Mouse (Mus musculus) neural tube, embryonic 11.5 days (tissue): ENCODE measurements around the gene Sult2b1. TPM values are rescaled to one million over a fixed set of nuclear protein-coding genes. Genes with fewer than 3 reads are reported as not detected.

ENCODE experiments used
- ATAC-seq: fragments of 200-750 bp; cut with Nextera tagmentation; 2 replicates; pipeline ENCODE4 v1.8.0; 2017; ENCODE audit warnings: moderate number of reproducible peaks, mild to moderate bottlenecking, moderate TSS enrichment, moderate library complexity; ENCODE audit not compliant: insufficient read depth, low FRiP score, low TSS enrichment
- DNase-seq: peaks from one replicate; pipeline ENCODE4 v3.0.0-alpha.2; 2015; ENCODE audit warnings: low spot score
- H3K27ac ChIP-seq: fragments of 300-500 bp; sonication (generic); 2 replicates; pipeline ENCODE4 v1.5.1; 2014; ENCODE audit warnings: low read depth, mild to moderate bottlenecking, low read length
- H3K27me3 ChIP-seq: fragments of 300-500 bp; sonication (generic); 2 replicates; pipeline ENCODE4 v1.6.1; 2014; ENCODE audit warnings: mild to moderate bottlenecking, low read length, mixed read lengths; ENCODE audit not compliant: control insufficient read depth, insufficient read depth
- H3K36me3 ChIP-seq: fragments of 300-500 bp; sonication (generic); 2 replicates; pipeline ENCODE4 v1.6.1; 2014; ENCODE audit warnings: mild to moderate bottlenecking, low read length, moderate library complexity, mixed read lengths; ENCODE audit not compliant: control insufficient read depth, insufficient read depth
- H3K4me1 ChIP-seq: fragments of 300-500 bp; sonication (generic); 2 replicates; pipeline ENCODE4 v1.6.1; 2014; ENCODE audit warnings: low read length, mixed read lengths; ENCODE audit not compliant: control insufficient read depth, insufficient read depth
- H3K4me2 ChIP-seq: fragments of 300-500 bp; sonication (generic); 2 replicates; pipeline ENCODE4 v1.6.1; 2014; ENCODE audit warnings: low read depth, mild to moderate bottlenecking, moderate library complexity
- H3K4me3 ChIP-seq: fragments of 300-500 bp; sonication (generic); 2 replicates; pipeline ENCODE4 v1.5.1; 2014; ENCODE audit warnings: low read depth, low read length
- H3K9ac ChIP-seq: fragments of 300-500 bp; sonication (generic); 2 replicates; pipeline ENCODE4 v1.6.1; 2014; ENCODE audit warnings: mild to moderate bottlenecking, low read length
- H3K9me3 ChIP-seq: fragments of 300-500 bp; sonication (generic); 2 replicates; pipeline ENCODE4 v1.6.1; 2016; ENCODE audit warnings: low read length; ENCODE audit not compliant: control insufficient read depth
- WGBS: fragments of 180-500 bp; shearing (Covaris S2); extraction: QIAGEN DNeasy Blood & Tissue Kit; methylation state at CpG from one replicate; pipeline ENCODE4 v1.1.7; 2014; 5-methylcytosine and 5-hydroxymethylcytosine counted together
- polyA plus RNA-seq: library from polyadenylated mRNA; unstranded; fragments of >200 nt; fragmentation: Nextera tagmentation; extraction: Ambion mirVana; gene quantifications from 2 replicates; pipeline ENCODE4 v1.2.1, GENCODE M21; 2014

Gene Sult2b1
- polyA plus RNA-seq, 1 experiment from 2014 or later: 1.1 TPM

DNA sequence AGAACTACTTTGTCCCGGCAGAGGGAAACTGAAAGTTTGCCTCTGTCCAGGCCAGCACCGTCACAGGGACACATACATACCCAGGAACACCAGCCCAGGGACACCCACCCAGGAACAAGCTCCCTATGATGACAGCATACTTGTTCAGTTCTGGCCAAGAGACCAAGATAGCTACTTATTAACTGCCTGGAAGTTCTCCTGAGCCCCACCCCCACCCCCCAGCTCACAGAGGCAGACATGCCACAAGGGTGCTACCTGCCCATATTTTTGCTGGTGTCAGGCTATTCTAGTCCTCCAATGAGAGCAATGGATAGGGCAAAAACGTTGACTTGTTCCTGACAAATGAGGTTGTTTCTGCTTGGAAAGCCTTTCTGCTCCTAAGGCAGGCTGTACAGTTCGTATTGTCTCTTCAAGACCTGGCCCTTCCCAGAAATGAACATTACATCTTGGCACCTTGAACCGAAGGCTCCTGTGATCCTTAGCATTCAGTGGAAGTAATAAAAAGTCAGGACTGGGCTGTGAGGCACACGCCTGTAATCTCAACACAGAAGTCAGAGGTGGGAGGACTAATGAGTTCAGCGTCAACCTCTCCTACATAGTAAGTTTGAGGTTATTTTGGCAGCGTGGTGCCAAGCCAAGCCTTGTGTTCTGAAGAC lies 13.9 kb downstream of the Sult2b1 start:
- no peak for ATAC-seq
- no peak overlapping the region for H3K9ac ChIP-seq
- no peak for DNase-seq
- no peaks in the 10 kb centered on the region for H3K36me3 ChIP-seq
- H3K4me3 ChIP-seq: no peak overlapping the region
- H3K4me2 ChIP-seq: no peak overlapping the region
- H3K9me3 ChIP-seq: no peaks in the 10 kb centered on the region
- 73% methylated on average over 8 of the region's 8 CpGs for WGBS
- H3K4me1 ChIP-seq: no peaks in the 10 kb centered on the region
- no peak overlapping the region for H3K27ac ChIP-seq
- no peaks in the 10 kb centered on the region for H3K27me3 ChIP-seq

DNA sequence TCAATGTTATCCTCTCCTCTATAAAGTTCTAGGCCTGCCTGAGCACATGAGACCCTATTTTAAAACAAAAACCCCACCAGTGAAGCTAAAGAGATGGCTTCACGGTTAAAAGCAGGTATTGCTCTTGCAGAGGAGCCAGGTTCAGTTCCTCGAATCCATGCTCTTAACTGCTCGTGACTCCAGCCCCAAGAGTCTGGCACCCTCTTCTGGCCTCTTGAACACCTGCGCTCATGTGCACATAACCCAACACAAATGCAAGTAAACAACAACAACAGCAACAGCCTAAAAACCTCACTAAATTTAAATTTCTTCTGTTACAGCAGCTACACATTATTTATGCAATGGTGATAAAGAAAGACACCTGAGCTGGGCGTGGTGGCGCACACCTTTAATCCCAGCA lies 17.0 kb downstream of the Sult2b1 start:
- no peak overlapping the region for H3K27ac ChIP-seq
- no peaks in the 10 kb centered on the region for H3K27me3 ChIP-seq
- H3K36me3 ChIP-seq: no peaks in the 10 kb centered on the region
- no peak for DNase-seq
- WGBS: 89% methylated on average over 6 of the region's 6 CpGs
- no peak overlapping the region for H3K4me3 ChIP-seq
- no peak overlapping the region for H3K4me2 ChIP-seq
- H3K9me3 ChIP-seq: no peaks in the 10 kb centered on the region
- no peak for ATAC-seq
- H3K4me1 ChIP-seq: no peaks in the 10 kb centered on the region
- no peak overlapping the region for H3K9ac ChIP-seq

DNA sequence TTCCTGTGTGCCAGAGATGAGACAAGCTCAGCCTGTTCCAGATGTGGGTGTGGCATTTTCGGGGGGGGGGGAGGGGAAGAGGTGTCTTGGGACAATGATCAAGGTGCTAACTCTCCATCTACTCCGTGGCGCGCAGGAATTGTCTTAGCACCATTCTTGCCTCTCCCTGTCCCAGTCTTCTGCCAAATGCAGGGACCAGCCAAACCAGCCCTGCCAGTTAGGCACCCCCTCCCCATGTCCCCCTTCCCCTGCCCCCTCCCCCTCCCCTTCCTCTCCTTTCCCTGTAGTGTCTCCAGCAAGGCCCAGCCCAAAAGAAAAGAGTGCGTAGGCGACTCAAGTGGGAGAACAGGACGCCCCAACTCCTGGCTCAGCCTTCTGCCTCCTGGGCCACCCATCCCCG lies 17.7 kb downstream of the Sult2b1 start:
- H3K9ac ChIP-seq: no peak overlapping the region
- no peaks in the 10 kb centered on the region for H3K36me3 ChIP-seq
- H3K4me1 ChIP-seq: no peaks in the 10 kb centered on the region
- H3K27me3 ChIP-seq: no peaks in the 10 kb centered on the region
- H3K9me3 ChIP-seq: no peaks in the 10 kb centered on the region
- no peak overlapping the region for H3K27ac ChIP-seq
- ATAC-seq (no peak), DNase-seq (no peak)
- 60% methylated on average over 7 of the region's 8 CpGs for WGBS
- H3K4me3 ChIP-seq: no peak overlapping the region
- H3K4me2 ChIP-seq: no peak overlapping the region

DNA sequence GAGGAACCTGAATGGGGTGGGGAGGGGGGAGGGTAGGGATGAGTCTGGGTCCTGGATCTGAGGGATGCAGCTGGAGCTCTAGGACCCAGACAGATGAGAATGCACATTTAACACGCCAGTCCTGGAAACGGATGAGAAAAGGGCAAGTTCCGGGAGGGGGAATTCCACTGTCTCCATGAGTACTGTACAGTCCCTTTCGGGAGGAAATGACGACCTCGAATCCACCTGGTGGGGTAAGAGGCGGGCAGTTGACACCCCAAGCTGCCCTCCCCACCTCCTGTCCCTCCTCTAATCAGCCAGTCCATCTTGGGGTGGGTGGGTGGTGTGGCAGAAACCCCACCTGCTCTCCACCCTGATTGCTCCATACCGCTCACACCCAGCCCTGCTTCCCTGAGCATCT lies 18.5 kb downstream of the Sult2b1 start:
- no peak overlapping the region for H3K4me3 ChIP-seq
- no peaks in the 10 kb centered on the region for H3K27me3 ChIP-seq
- no peaks in the 10 kb centered on the region for H3K9me3 ChIP-seq
- no peak overlapping the region for H3K27ac ChIP-seq
- DNase-seq: no peak
- 61% methylated on average over 8 of the region's 8 CpGs for WGBS
- no peaks in the 10 kb centered on the region for H3K4me1 ChIP-seq
- no peak overlapping the region for H3K4me2 ChIP-seq
- no peak for ATAC-seq
- H3K9ac ChIP-seq: no peak overlapping the region
- H3K36me3 ChIP-seq: no peaks in the 10 kb centered on the region

DNA sequence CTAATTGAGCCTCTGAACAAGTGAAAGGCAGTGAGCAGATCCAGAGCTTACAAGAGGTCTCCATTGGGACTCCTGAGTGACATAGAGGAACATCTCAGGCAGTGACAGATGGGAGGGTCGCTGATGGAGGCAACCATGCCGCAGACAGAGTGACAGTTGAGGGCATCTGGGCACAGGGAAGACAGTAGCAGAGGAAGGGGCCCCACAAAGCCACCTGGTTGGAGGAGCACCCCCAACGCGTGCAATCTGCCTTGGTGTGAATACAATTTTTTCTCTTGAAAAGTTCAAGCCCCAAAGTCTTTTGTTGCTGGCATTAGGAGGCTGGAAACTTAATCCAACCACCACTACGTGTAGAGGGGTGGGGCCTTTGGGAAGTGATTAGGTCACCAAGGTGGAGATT lies 24.3 kb downstream of the Sult2b1 start:
- H3K9ac ChIP-seq: no peak overlapping the region
- no peak for DNase-seq
- H3K9me3 ChIP-seq: no peaks in the 10 kb centered on the region
- H3K27me3 ChIP-seq: peaks cover 26% of the 10 kb centered on the region
- 66% methylated on average over 5 of the region's 5 CpGs for WGBS
- H3K4me3 ChIP-seq: no peak overlapping the region
- no peaks in the 10 kb centered on the region for H3K36me3 ChIP-seq
- H3K4me2 ChIP-seq: no peak overlapping the region
- no peak overlapping the region for H3K27ac ChIP-seq
- no peak for ATAC-seq
- peaks cover 3% of the 10 kb centered on the region for H3K4me1 ChIP-seq

DNA sequence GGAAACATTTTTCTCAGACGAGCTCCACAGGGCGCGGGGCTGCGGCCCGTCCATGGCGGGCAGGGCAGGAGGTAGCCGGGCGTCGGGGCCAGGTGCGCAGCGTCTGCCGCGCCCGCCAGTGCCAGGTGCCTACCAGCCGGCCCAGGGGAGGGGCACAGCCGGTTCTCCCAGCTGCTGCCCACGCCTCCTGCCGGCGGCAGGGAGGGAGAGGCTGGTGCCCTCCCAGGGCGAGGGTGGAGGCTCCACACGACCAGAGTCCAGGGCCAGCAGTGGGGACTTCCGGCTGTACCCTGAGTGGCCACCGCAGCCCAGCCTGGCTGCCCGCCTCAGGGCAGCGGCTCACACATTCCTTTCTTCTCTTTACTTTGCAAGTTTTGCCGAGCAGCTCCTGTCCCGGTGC lies 25.1 kb downstream of the Sult2b1 start:
- H3K36me3 ChIP-seq: no peaks in the 10 kb centered on the region
- H3K9me3 ChIP-seq: no peaks in the 10 kb centered on the region
- no peak for DNase-seq
- H3K27ac ChIP-seq: no peak overlapping the region
- no peak overlapping the region for H3K9ac ChIP-seq
- H3K4me2 ChIP-seq: peak overlapping the region; percentile 27
- H3K27me3 ChIP-seq: peaks cover 26% of the 10 kb centered on the region
- no peak overlapping the region; the same call in 1 of the 2 replicates for H3K4me3 ChIP-seq
- ATAC-seq: no peak
- 2% methylated on average over 24 of the region's 27 CpGs for WGBS
- H3K4me1 ChIP-seq: peaks cover 3% of the 10 kb centered on the region

DNA sequence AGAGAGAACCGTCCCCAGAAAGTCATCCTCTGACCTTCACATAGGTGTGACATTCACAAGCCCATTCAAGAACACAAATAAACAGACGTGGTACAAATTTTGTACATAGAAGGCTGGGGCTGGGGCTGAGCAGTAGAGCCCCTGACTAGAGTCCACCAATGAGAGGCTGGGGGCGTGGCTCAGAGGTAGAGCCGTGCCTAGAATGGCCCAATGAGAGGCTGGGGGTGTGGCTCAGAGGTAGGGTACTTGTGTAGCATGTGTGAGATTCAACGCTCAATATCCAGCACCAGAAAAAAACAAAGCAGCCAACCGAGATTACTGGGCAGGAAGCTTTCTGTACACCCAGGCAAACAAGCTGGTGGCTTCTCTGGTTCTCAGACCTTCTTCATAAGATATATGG lies 28.8 kb downstream of the Sult2b1 start:
- H3K4me2 ChIP-seq: no peak overlapping the region
- no peak overlapping the region for H3K4me3 ChIP-seq
- no peak overlapping the region for H3K9ac ChIP-seq
- no peak overlapping the region for H3K27ac ChIP-seq
- DNase-seq (no peak), ATAC-seq (no peak)
- 55% methylated on average over 6 of the region's 6 CpGs for WGBS
- no peaks in the 10 kb centered on the region for H3K9me3 ChIP-seq
- no peaks in the 10 kb centered on the region for H3K36me3 ChIP-seq
- peaks cover 3% of the 10 kb centered on the region for H3K4me1 ChIP-seq
- peaks cover 26% of the 10 kb centered on the region for H3K27me3 ChIP-seq

DNA sequence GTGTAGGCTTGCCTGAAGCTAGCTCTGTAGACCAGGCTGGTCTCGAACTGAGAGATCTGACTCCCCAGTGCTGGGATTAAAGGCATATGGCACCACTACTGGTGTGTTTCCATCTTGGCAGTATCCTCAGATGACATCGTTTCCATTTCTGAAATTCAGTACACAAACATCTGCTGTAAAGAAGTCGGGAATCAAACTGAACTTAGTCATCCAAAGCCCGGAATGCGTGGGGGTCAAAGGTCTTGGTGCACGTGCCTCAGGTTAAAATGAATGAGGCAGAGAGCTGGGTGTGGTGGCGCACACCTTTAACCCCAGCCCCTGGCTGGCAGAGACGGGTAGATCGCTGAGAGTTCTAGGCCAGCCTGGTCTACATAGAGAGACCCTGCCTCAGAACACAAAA lies 34.3 kb downstream of the Sult2b1 start:
- no peak for ATAC-seq
- Histone ChIP-seq H3K9me3 (no peaks in the 10 kb centered on the region), H3K27me3 (no peaks in the 10 kb centered on the region), H3K9ac (no peak overlapping the region), H3K27ac (no peak overlapping the region), H3K4me2 (no peak overlapping the region), H3K4me3 (no peak overlapping the region), H3K4me1 (no peaks in the 10 kb centered on the region), H3K36me3 (no peaks in the 10 kb centered on the region)
- 83% methylated on average over 9 of the region's 9 CpGs for WGBS
- no peak for DNase-seq

DNA sequence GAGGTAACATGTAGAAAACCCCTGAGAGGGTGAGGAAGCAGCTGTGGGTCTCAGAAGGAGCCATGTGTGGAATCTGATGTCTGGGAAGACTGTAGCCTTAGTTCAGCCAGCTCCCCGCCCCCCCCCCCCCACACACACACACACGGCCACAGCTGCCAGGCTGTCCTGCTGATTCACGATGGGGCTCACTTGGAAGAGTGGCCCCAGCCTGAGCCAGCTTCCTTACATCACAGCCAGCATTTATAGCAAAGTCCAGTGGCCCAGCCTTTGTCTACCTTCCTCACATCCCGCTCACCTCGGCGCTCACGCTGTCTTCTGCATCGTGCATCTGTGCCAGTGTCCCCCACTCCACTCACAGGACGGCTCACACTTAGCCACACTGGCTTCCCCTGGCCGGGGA lies 35.1 kb downstream of the Sult2b1 start:
- H3K27me3 ChIP-seq: no peaks in the 10 kb centered on the region
- no peak overlapping the region for H3K9ac ChIP-seq
- no peak overlapping the region for H3K4me2 ChIP-seq
- H3K36me3 ChIP-seq: no peaks in the 10 kb centered on the region
- DNase-seq: no peak
- 52% methylated on average over 7 of the region's 10 CpGs for WGBS
- no peaks in the 10 kb centered on the region for H3K4me1 ChIP-seq
- no peaks in the 10 kb centered on the region for H3K9me3 ChIP-seq
- no peak overlapping the region for H3K27ac ChIP-seq
- no peak for ATAC-seq
- no peak overlapping the region for H3K4me3 ChIP-seq
